Mouse (Mus musculus) olfactory bulb, adult 2 months (tissue): ENCODE results near the gene Nav2. TPM values are rescaled to one million over a fixed set of nuclear protein-coding genes. Genes with fewer than 3 reads are reported as not detected.
A peak's percentile ranks its signal among the peaks of the same experiment; 100 is the strongest.

Source experiments
- H3K27ac ChIP-seq: fragments of 200-500 bp; 2 replicates; pipeline ENCODE4 v1.5.1; 2012; ENCODE audit warnings: low read depth, low read length; ENCODE audit not compliant: insufficient read depth
- H3K4me1 ChIP-seq: fragments of 200-500 bp; 2 replicates; pipeline ENCODE4 v1.6.1; 2012; ENCODE audit warnings: low read length; ENCODE audit not compliant: control insufficient read depth, insufficient read depth
- H3K4me3 ChIP-seq: fragments of 200-500 bp; 2 replicates; pipeline ENCODE4 v1.5.1; 2012; ENCODE audit warnings: mild to moderate bottlenecking, low read depth, low read length, moderate library complexity; ENCODE audit not compliant: insufficient read depth
- CTCF ChIP-seq: fragments of 200-500 bp; IDR thresholded peaks from 2 replicates; pipeline ENCODE4 v1.5.1; 2012; ENCODE audit warnings: low read depth, mild to moderate bottlenecking, low read length, moderate library complexity; ENCODE audit not compliant: insufficient read depth
- POLR2A ChIP-seq: fragments of 200-500 bp; IDR thresholded peaks from 2 replicates; pipeline ENCODE4 v1.6.1; 2012; ENCODE audit warnings: mild to moderate bottlenecking, low read depth, low read length, moderate library complexity; ENCODE audit not compliant: insufficient read depth
- WGBS: fragments of 180-500 bp; shearing (Covaris S2); methylation state at CpG from one replicate; pipeline ENCODE4 v1.1.7; 2018; 5-methylcytosine and 5-hydroxymethylcytosine counted together
- polyA plus RNA-seq: library from polyadenylated mRNA; stranded (reverse); fragments of >200 nt; gene quantifications from 2 replicates; pipeline ENCODE4 v1.2.4, GENCODE M21; 2012; ENCODE audit warnings: low replicate concordance; ENCODE audit not compliant: missing spikeins, insufficient read depth, insufficient read length

The Nav2 gene
- polyA plus RNA-seq, 1 experiment, result 57.3 TPM

- H3K27ac ChIP-seq, result no peak overlapping the region; the same call in 1 of the 2 replicates
- H3K4me1 ChIP-seq, result peaks cover 34% of the 10 kb centered on the region
- TF ChIP-seq POLR2A (no peak), CTCF (no peak)
- no peak overlapping the region for H3K4me3 ChIP-seq
- WGBS, result 60% methylated on average over 7 of the region's 7 CpGs
Observed at GRCm38 (mm10) chr7:49371972-49372371, 463.5 kb downstream of the Nav2 start.

GRCm38 (mm10) chr7:49373173-49373572 lies 464.7 kb downstream of the Nav2 start:
- Histone ChIP-seq H3K4me3 (no peak overlapping the region), H3K27ac (0 out of 2 replicates have a peak overlapping the region, but pooled peaks have one; percentile 56), H3K4me1 (peaks cover 26% of the 10 kb centered on the region)
- 20% methylated on average over 1 of the region's 1 CpGs for WGBS
- TF ChIP-seq POLR2A, result no peak
- TF ChIP-seq CTCF, result no peak

- 29% methylated on average over 3 of the region's 3 CpGs for WGBS
- TF ChIP-seq POLR2A, result no peak
- no peak for TF ChIP-seq CTCF
- H3K27ac ChIP-seq, result peak overlapping the region; percentile 56
Observed at GRCm38 (mm10) chr7:49373661-49374060, 465.1 kb downstream of the Nav2 start.

GRCm38 (mm10) chr7:49375499-49375974 lies 467.0 kb downstream of the Nav2 start:
- Histone ChIP-seq H3K4me3 (no peak overlapping the region), H3K4me1 (peaks cover 22% of the 10 kb centered on the region), H3K27ac (no peak overlapping the region)
- 13% methylated on average over 9 of the region's 9 CpGs for WGBS
- TF ChIP-seq POLR2A, result no peak
- no peak for TF ChIP-seq CTCF

More at GRCm38 (mm10) chr7:49373661-49374060, 465.1 kb downstream of the Nav2 start:
- Histone ChIP-seq H3K4me3 (no peak overlapping the region), H3K4me1 (peaks cover 21% of the 10 kb centered on the region)

GRCm38 (mm10) chr7:49378608-49379007 lies 470.1 kb downstream of the Nav2 start:
- WGBS, result 73% methylated on average over 5 of the region's 5 CpGs
- Histone ChIP-seq H3K4me1 (peaks cover 24% of the 10 kb centered on the region), H3K27ac (no peak overlapping the region), H3K4me3 (no peak overlapping the region)
- TF ChIP-seq POLR2A (no peak), CTCF (no peak)

GRCm38 (mm10) chr7:49380940-49381339 lies 472.4 kb downstream of the Nav2 start:
- H3K4me3 ChIP-seq, result no peak overlapping the region
- TF ChIP-seq CTCF (no peak), POLR2A (no peak)
- peaks cover 13% of the 10 kb centered on the region for H3K4me1 ChIP-seq
- H3K27ac ChIP-seq, result no peak overlapping the region
- 78% methylated on average over 9 of the region's 9 CpGs for WGBS

GRCm38 (mm10) chr7:49382884-49383283 lies 474.4 kb downstream of the Nav2 start:
- peaks cover 16% of the 10 kb centered on the region for H3K4me1 ChIP-seq
- H3K4me3 ChIP-seq, result no peak overlapping the region
- no peak overlapping the region for H3K27ac ChIP-seq
- WGBS, result 50% methylated on average over 10 of the region's 10 CpGs
- no peak for TF ChIP-seq POLR2A
- no peak for TF ChIP-seq CTCF

- WGBS, result 79% methylated on average over 2 of the region's 2 CpGs
Observed at GRCm38 (mm10) chr7:49388137-49388536, 479.6 kb downstream of the Nav2 start.

GRCm38 (mm10) chr7:49390312-49390711 lies 481.8 kb downstream of the Nav2 start:
- peaks cover 26% of the 10 kb centered on the region for H3K4me1 ChIP-seq
- no peak overlapping the region for H3K27ac ChIP-seq
- no peak overlapping the region for H3K4me3 ChIP-seq
- 82% methylated on average over 3 of the region's 3 CpGs for WGBS
- TF ChIP-seq POLR2A, result no peak
- no peak for TF ChIP-seq CTCF

More at GRCm38 (mm10) chr7:49388137-49388536, 479.6 kb downstream of the Nav2 start:
- H3K27ac ChIP-seq, result no peak overlapping the region
- H3K4me3 ChIP-seq, result no peak overlapping the region
- TF ChIP-seq POLR2A (no peak), CTCF (no peak)
- H3K4me1 ChIP-seq, result peaks cover 18% of the 10 kb centered on the region
